Mouse (Mus musculus) forebrain, postnatal 0 days (tissue): ENCODE measurements around the gene Dapk2. TPM values are rescaled to one million over a fixed set of nuclear protein-coding genes. Genes with fewer than 3 reads are reported as not detected.

ENCODE experiments used
- ATAC-seq: fragments of 200-750 bp; cut with Nextera tagmentation; 2 replicates; pipeline ENCODE4 v1.8.0; 2017; ENCODE audit warnings: mild to moderate bottlenecking, moderate library complexity
- DNase-seq: peaks from one replicate; pipeline ENCODE4 v3.0.0-alpha.2; 2015
- H3K27ac ChIP-seq: fragments of 300-500 bp; sonication (generic); 2 replicates; pipeline ENCODE4 v1.5.1; 2014; ENCODE audit warnings: low read depth, mild to moderate bottlenecking, antibody characterized with exemption, low read length, moderate library complexity, mixed read lengths
- H3K27me3 ChIP-seq: fragments of 300-500 bp; sonication (generic); 2 replicates; pipeline ENCODE4 v1.6.1; 2014; ENCODE audit warnings: mild to moderate bottlenecking, low read length, mixed read lengths; ENCODE audit not compliant: insufficient read depth
- H3K36me3 ChIP-seq: fragments of 300-500 bp; sonication (generic); 2 replicates; pipeline ENCODE4 v1.6.1; 2014; ENCODE audit warnings: mild to moderate bottlenecking, moderate library complexity; ENCODE audit not compliant: insufficient read depth
- H3K4me1 ChIP-seq: fragments of 300-500 bp; sonication (generic); 2 replicates; pipeline ENCODE4 v1.6.1; 2014; ENCODE audit warnings: antibody characterized with exemption; ENCODE audit not compliant: insufficient read depth
- H3K4me2 ChIP-seq: fragments of 300-500 bp; sonication (generic); 2 replicates; pipeline ENCODE4 v1.6.1; 2014; ENCODE audit warnings: low read depth, mild to moderate bottlenecking, moderate library complexity
- H3K4me3 ChIP-seq: fragments of 300-500 bp; sonication (generic); 2 replicates; pipeline ENCODE4 v1.5.1; 2014; ENCODE audit warnings: low read depth, low read length, mixed read lengths
- H3K9ac ChIP-seq: fragments of 300-500 bp; sonication (generic); 2 replicates; pipeline ENCODE4 v1.6.1; 2014; ENCODE audit warnings: mild to moderate bottlenecking
- H3K9me3 ChIP-seq: fragments of 300-500 bp; sonication (generic); 2 replicates; pipeline ENCODE4 v1.6.1; 2016; ENCODE audit warnings: low read length
- CTCF ChIP-seq: sonication (generic); IDR thresholded peaks from 2 replicates; pipeline ENCODE4 v1.5.1; 2016; ENCODE audit warnings: antibody characterized with exemption, control low read depth, low read depth
- WGBS: fragments of 180-500 bp; shearing (Covaris S2); extraction: QIAGEN DNeasy Blood & Tissue Kit; methylation state at CpG from one replicate; pipeline ENCODE4 v1.1.7; 2014; 5-methylcytosine and 5-hydroxymethylcytosine counted together
- polyA plus RNA-seq: library from polyadenylated mRNA; unstranded; fragments of >200 nt; fragmentation: Nextera tagmentation; extraction: Ambion mirVana; gene quantifications from 2 replicates; pipeline ENCODE4 v1.2.1, GENCODE M21; 2015
- total RNA-seq: library from RNA; depleted of rRNA; stranded (reverse); fragments of >200 nt; gene quantifications from 2 replicates; pipeline ENCODE4 v1.2.3, GENCODE M21; 2014

The Dapk2 gene
- total and polyA plus RNA-seq, 2 experiments from 2014 or later, result 1.5 to 3.4 TPM

GRCm38 (mm10) chr9:66138193-66138592, 19.8 kb upstream of the Dapk2 start:
- no peak overlapping the region for H3K4me2 ChIP-seq
- WGBS, result 89% methylated on average over 7 of the region's 7 CpGs
- DNase-seq (no peak), ATAC-seq (no peak)
- no peaks in the 10 kb centered on the region for H3K9me3 ChIP-seq
- H3K4me3 ChIP-seq, result no peak overlapping the region
- no peak overlapping the region for H3K9ac ChIP-seq
- H3K4me1 ChIP-seq, result no peaks in the 10 kb centered on the region
- H3K27ac ChIP-seq, result no peak overlapping the region
- no peak for TF ChIP-seq CTCF
- H3K36me3 ChIP-seq, result peaks cover 56% of the 10 kb centered on the region
- no peaks in the 10 kb centered on the region for H3K27me3 ChIP-seq

DNA sequence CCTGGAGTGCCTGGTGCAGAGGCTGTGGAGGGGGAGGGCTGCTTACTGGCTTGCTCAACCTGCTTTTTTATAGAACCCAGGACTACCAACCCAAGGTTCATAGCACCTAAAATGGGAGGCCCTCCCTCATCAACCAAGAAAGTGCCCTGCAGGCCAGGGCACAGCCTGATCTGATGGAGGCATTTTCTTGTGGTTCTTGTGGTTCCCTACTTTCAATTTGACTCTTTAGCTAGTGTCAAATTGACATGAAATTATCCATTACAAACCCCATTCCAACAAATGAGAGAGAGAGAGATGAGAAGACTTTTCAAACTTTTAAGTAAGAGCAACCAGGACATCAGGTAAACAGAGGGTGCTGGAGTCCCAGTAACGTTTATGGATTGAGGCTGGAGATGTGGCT, 15.8 kb upstream of the Dapk2 start:
- Histone ChIP-seq H3K4me3 (no peak overlapping the region), H3K4me1 (no peaks in the 10 kb centered on the region), H3K9me3 (no peaks in the 10 kb centered on the region), H3K27me3 (no peaks in the 10 kb centered on the region), H3K27ac (no peak overlapping the region), H3K4me2 (no peak overlapping the region), H3K9ac (no peak overlapping the region), H3K36me3 (peaks cover 29% of the 10 kb centered on the region)
- no peak for TF ChIP-seq CTCF
- 75% methylated on average over 1 of the region's 1 CpGs for WGBS
- ATAC-seq (no peak), DNase-seq (no peak)

DNA sequence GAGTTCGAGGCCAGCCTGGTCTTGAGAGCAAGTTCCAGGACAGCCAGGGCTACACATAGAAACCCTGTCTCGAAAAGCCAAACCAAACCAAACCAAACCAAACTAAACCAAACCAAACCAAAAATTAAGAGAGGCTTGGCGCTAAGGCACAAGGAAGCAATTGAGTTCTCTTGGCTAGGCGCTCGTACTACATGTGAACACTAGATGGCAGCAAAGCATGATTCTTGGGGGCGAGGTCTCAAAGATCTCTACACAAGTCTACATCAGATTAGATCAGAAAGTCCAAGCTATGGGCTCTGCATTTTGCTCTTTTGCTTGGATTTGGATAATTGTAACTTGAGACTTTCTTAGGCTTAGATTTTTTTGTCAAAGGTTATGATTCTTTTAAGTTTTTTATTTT, 13.8 kb upstream of the Dapk2 start:
- Histone ChIP-seq H3K9ac (no peak overlapping the region), H3K4me1 (no peaks in the 10 kb centered on the region), H3K9me3 (no peaks in the 10 kb centered on the region), H3K36me3 (peaks cover 12% of the 10 kb centered on the region), H3K4me2 (no peak overlapping the region), H3K4me3 (no peak overlapping the region), H3K27ac (no peak overlapping the region), H3K27me3 (no peaks in the 10 kb centered on the region)
- 11% methylated on average over 6 of the region's 6 CpGs for WGBS
- ATAC-seq (peak; percentile 78), DNase-seq (peak; percentile 92)
- TF ChIP-seq CTCF, result peak; percentile 95

DNA sequence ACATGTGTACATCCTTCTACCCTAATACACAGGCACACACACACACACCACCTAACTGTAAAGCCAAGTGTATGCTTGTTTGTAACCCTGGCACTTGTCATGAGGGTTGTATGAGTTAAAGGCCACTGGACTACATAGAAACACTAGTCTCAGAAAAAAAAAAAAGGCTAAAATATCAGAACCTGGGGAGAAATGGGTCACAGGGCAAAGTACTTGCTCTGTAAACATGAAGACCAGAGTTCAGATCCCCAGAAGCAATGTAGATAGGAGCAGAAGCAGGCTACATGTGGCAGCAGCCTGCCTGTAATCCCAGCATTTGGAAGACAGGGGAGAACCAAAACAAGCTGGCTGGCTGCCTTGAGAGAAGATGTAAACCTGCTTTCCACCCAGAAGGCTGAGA, 11.9 kb upstream of the Dapk2 start:
- Histone ChIP-seq H3K9ac (no peak overlapping the region), H3K4me2 (no peak overlapping the region), H3K9me3 (no peaks in the 10 kb centered on the region), H3K27me3 (no peaks in the 10 kb centered on the region), H3K4me3 (no peak overlapping the region), H3K36me3 (no peaks in the 10 kb centered on the region), H3K27ac (no peak overlapping the region), H3K4me1 (no peaks in the 10 kb centered on the region)
- no peak for TF ChIP-seq CTCF
- DNase-seq (no peak), ATAC-seq (no peak)

GRCm38 (mm10) chr9:66152011-66152410, 6.0 kb upstream of the Dapk2 start:
- Histone ChIP-seq H3K9me3 (no peaks in the 10 kb centered on the region), H3K4me1 (no peaks in the 10 kb centered on the region), H3K27ac (no peak overlapping the region), H3K27me3 (0 out of 2 replicates have a peak, but pooled peaks cover under 1% of the 10 kb centered on the region), H3K4me2 (no peak overlapping the region), H3K4me3 (no peak overlapping the region), H3K36me3 (no peaks in the 10 kb centered on the region), H3K9ac (no peak overlapping the region)
- TF ChIP-seq CTCF, result no peak
- WGBS, result 70% methylated on average over 9 of the region's 9 CpGs
- no peak for ATAC-seq
- DNase-seq, result no peak

DNA sequence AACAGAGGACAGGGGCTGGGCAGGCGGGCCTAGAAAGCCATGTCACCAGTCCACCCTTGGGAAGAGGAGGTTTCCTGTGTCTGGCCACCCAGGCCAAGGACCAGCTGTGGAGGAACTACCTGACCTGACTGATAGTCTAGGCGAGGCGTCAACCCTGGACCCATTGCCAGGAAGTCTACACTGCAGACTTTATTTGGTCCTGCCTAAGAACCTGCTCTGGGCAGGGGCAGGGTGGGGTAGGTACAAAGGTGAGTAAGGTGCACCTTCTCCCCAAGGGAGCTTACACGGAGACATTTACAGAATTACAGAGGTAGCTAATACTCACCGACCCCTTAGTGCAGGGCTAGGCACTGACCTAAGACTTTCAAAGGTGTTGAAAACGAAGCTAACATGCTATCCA, 4.4 kb upstream of the Dapk2 start:
- Histone ChIP-seq H3K4me2 (no peak overlapping the region), H3K9ac (no peak overlapping the region), H3K9me3 (no peaks in the 10 kb centered on the region), H3K4me3 (no peak overlapping the region), H3K4me1 (no peaks in the 10 kb centered on the region), H3K27me3 (peaks cover 10% of the 10 kb centered on the region; the same call in 1 of the 2 replicates), H3K27ac (no peak overlapping the region), H3K36me3 (no peaks in the 10 kb centered on the region)
- no peak for TF ChIP-seq CTCF
- no peak for ATAC-seq
- DNase-seq, result no peak
- WGBS, result 95% methylated on average over 6 of the region's 6 CpGs

- Histone ChIP-seq H3K4me2 (no peak overlapping the region), H3K4me1 (no peaks in the 10 kb centered on the region), H3K9ac (no peak overlapping the region), H3K4me3 (no peak overlapping the region), H3K27ac (no peak overlapping the region), H3K36me3 (no peaks in the 10 kb centered on the region), H3K27me3 (peaks cover 10% of the 10 kb centered on the region; the same call in 1 of the 2 replicates), H3K9me3 (no peaks in the 10 kb centered on the region)
- ATAC-seq (no peak), DNase-seq (no peak)
- TF ChIP-seq CTCF, result no peak
- 89% methylated on average over 9 of the region's 9 CpGs for WGBS
Measured at GRCm38 (mm10) chr9:66154013-66154412, 4.0 kb upstream of the Dapk2 start.

GRCm38 (mm10) chr9:66155534-66155933, 2.5 kb upstream of the Dapk2 start:
- 90% methylated on average over 1 of the region's 1 CpGs for WGBS
- Histone ChIP-seq H3K36me3 (no peaks in the 10 kb centered on the region), H3K27ac (no peak overlapping the region), H3K9ac (no peak overlapping the region), H3K27me3 (peaks cover 10% of the 10 kb centered on the region; the same call in 1 of the 2 replicates), H3K4me3 (no peak overlapping the region), H3K9me3 (no peaks in the 10 kb centered on the region), H3K4me1 (no peaks in the 10 kb centered on the region), H3K4me2 (no peak overlapping the region)
- DNase-seq, result no peak
- no peak for ATAC-seq
- TF ChIP-seq CTCF, result peak; percentile 27; the same call in 1 of the 2 replicates
